Mouse (Mus musculus): ENCODE measurements at regions not wholly inside any gene's neighbourhood (a gene's known extent, or its start where the extent isn't known, plus 50 kb on each side); places are given as distances from the start of the nearest gene placed in this dataset.
A peak's percentile ranks its signal among the peaks of the same experiment; 100 is the strongest.

GRCm38 (mm10) chr7:138054756-138055155 is 342.8 kb downstream of the Tcerg1l start:
- Histone ChIP-seq H3K27me3 (ENCODE audit: control insufficient read depth, insufficient read depth, low read length) (no peaks in the 10 kb centered on the region), H3K4me3 (ENCODE audit: extremely low read depth, insufficient read depth, insufficient read length) (no peak overlapping the region), H3K4me1 (ENCODE audit: control insufficient read depth, insufficient read depth, insufficient read length) (no peaks in the 10 kb centered on the region), H3K27ac (ENCODE audit: insufficient read depth, low read length) (no peak overlapping the region), H3K36me3 (ENCODE audit: control insufficient read depth, insufficient read depth, low read length) (no peaks in the 10 kb centered on the region)
- DNase-seq (ENCODE audit: low read depth in 1 of 2, low spot score in 2 of 2): no peak
- WGBS: 84% methylated on average over 8 of the region's 8 CpGs
- no peak for TF ChIP-seq POLR2A (IDR thresholded peaks at IDR 0.05; ENCODE audit: low read depth, low read length)

GRCm38 (mm10) chr7:138061116-138061515 is 336.4 kb downstream of the Tcerg1l start:
- no peaks in the 10 kb centered on the region for H3K27me3 ChIP-seq (ENCODE audit: control insufficient read depth, insufficient read depth, low read length)
- 73% methylated on average over 7 of the region's 7 CpGs for WGBS
- no peak for DNase-seq (ENCODE audit: low read depth in 1 of 2, low spot score in 2 of 2)
- no peak overlapping the region for H3K4me3 ChIP-seq (ENCODE audit: extremely low read depth, insufficient read depth, insufficient read length)
- H3K27ac ChIP-seq (ENCODE audit: insufficient read depth, low read length): no peak overlapping the region
- no peaks in the 10 kb centered on the region for H3K4me1 ChIP-seq (ENCODE audit: control insufficient read depth, insufficient read depth, insufficient read length)
- no peaks in the 10 kb centered on the region for H3K36me3 ChIP-seq (ENCODE audit: control insufficient read depth, insufficient read depth, low read length)
- TF ChIP-seq POLR2A (IDR thresholded peaks at IDR 0.05; ENCODE audit: low read depth, low read length) (no peak), CTCF (IDR thresholded peaks at IDR 0.05; ENCODE audit: extremely low read depth, insufficient read depth, insufficient read length, insufficient replicate concordance) (no peak)

GRCm38 (mm10) chr7:138066921-138067320 is 330.6 kb downstream of the Tcerg1l start:
- no peak for DNase-seq (ENCODE audit: low read depth in 1 of 2, low spot score in 2 of 2)
- Histone ChIP-seq H3K36me3 (ENCODE audit: control insufficient read depth, insufficient read depth, low read length) (no peaks in the 10 kb centered on the region), H3K4me3 (ENCODE audit: extremely low read depth, insufficient read depth, insufficient read length) (no peak overlapping the region), H3K4me1 (ENCODE audit: control insufficient read depth, insufficient read depth, insufficient read length) (no peaks in the 10 kb centered on the region), H3K27me3 (ENCODE audit: control insufficient read depth, insufficient read depth, low read length) (no peaks in the 10 kb centered on the region), H3K27ac (ENCODE audit: insufficient read depth, low read length) (no peak overlapping the region)
- TF ChIP-seq CTCF (IDR thresholded peaks at IDR 0.05; ENCODE audit: extremely low read depth, insufficient read depth, insufficient read length, insufficient replicate concordance) (no peak), POLR2A (IDR thresholded peaks at IDR 0.05; ENCODE audit: low read depth, low read length) (no peak)
- WGBS: 85% methylated on average over 4 of the region's 4 CpGs

- Histone ChIP-seq H3K36me3 (ENCODE audit: control insufficient read depth, insufficient read depth, low read length) (no peaks in the 10 kb centered on the region), H3K4me1 (ENCODE audit: control insufficient read depth, insufficient read depth, insufficient read length) (no peaks in the 10 kb centered on the region), H3K27me3 (ENCODE audit: control insufficient read depth, insufficient read depth, low read length) (no peaks in the 10 kb centered on the region), H3K27ac (ENCODE audit: insufficient read depth, low read length) (no peak overlapping the region), H3K4me3 (ENCODE audit: extremely low read depth, insufficient read depth, insufficient read length) (no peak overlapping the region)
- WGBS: 74% methylated on average over 3 of the region's 3 CpGs
- TF ChIP-seq CTCF (IDR thresholded peaks at IDR 0.05; ENCODE audit: extremely low read depth, insufficient read depth, insufficient read length, insufficient replicate concordance) (no peak), POLR2A (IDR thresholded peaks at IDR 0.05; ENCODE audit: low read depth, low read length) (no peak)
- no peak for DNase-seq (ENCODE audit: low read depth in 1 of 2, low spot score in 2 of 2)
These were observed 322.3 kb downstream of the Tcerg1l start for GRCm38 (mm10) chr7:138075231-138075630.

- 26% methylated on average over 5 of the region's 5 CpGs for WGBS
- peak in 1 of 2 experiments; percentile 43 for DNase-seq (ENCODE audit: low read depth in 1 of 2, low spot score in 2 of 2)
- H3K4me3 ChIP-seq (ENCODE audit: extremely low read depth, insufficient read depth, insufficient read length): no peak overlapping the region
- no peak overlapping the region for H3K27ac ChIP-seq (ENCODE audit: insufficient read depth, low read length)
- TF ChIP-seq POLR2A (IDR thresholded peaks at IDR 0.05; ENCODE audit: low read depth, low read length) (no peak), CTCF (IDR thresholded peaks at IDR 0.05; ENCODE audit: extremely low read depth, insufficient read depth, insufficient read length, insufficient replicate concordance) (peak; percentile 21; the same call in 1 of the 2 replicates)
- H3K27me3 ChIP-seq (ENCODE audit: control insufficient read depth, insufficient read depth, low read length): no peaks in the 10 kb centered on the region
- no peaks in the 10 kb centered on the region for H3K4me1 ChIP-seq (ENCODE audit: control insufficient read depth, insufficient read depth, insufficient read length)
- H3K36me3 ChIP-seq (ENCODE audit: control insufficient read depth, insufficient read depth, low read length): no peaks in the 10 kb centered on the region
These were observed 313.6 kb downstream of the Tcerg1l start for GRCm38 (mm10) chr7:138083980-138084379.

- no peaks in the 10 kb centered on the region for H3K36me3 ChIP-seq (ENCODE audit: control insufficient read depth, insufficient read depth, low read length)
- WGBS: 70% methylated on average over 7 of the region's 7 CpGs
These were observed 289.9 kb downstream of the Tcerg1l start for GRCm38 (mm10) chr7:138107471-138108210.

GRCm38 (mm10) chr7:138121497-138121896 is 276.0 kb downstream of the Tcerg1l start:
- whole genome bisulfite sequencing: 44% methylated on average over 4 of the region's 4 CpGs
- Histone ChIP-seq H3K27ac (ENCODE audit: insufficient read depth, low read length) (no peak overlapping the region), H3K27me3 (ENCODE audit: control insufficient read depth, insufficient read depth, low read length) (no peaks in the 10 kb centered on the region), H3K4me1 (ENCODE audit: control insufficient read depth, insufficient read depth, insufficient read length) (no peaks in the 10 kb centered on the region), H3K36me3 (ENCODE audit: control insufficient read depth, insufficient read depth, low read length) (no peaks in the 10 kb centered on the region), H3K4me3 (ENCODE audit: extremely low read depth, insufficient read depth, insufficient read length) (no peak overlapping the region)
- TF ChIP-seq CTCF (IDR thresholded peaks at IDR 0.05; ENCODE audit: extremely low read depth, insufficient read depth, insufficient read length, insufficient replicate concordance): no peak
- TF ChIP-seq POLR2A (IDR thresholded peaks at IDR 0.05; ENCODE audit: low read depth, low read length): no peak
- DNase-seq (ENCODE audit: low read depth in 1 of 2, low spot score in 2 of 2): no peak

More at GRCm38 (mm10) chr7:138107471-138108210, 289.9 kb downstream of the Tcerg1l start:
- no peak for DNase-seq (ENCODE audit: low read depth in 1 of 2, low spot score in 2 of 2)
- Histone ChIP-seq H3K27me3 (ENCODE audit: control insufficient read depth, insufficient read depth, low read length) (no peaks in the 10 kb centered on the region), H3K4me1 (ENCODE audit: control insufficient read depth, insufficient read depth, insufficient read length) (no peaks in the 10 kb centered on the region), H3K27ac (ENCODE audit: insufficient read depth, low read length) (no peak overlapping the region), H3K4me3 (ENCODE audit: extremely low read depth, insufficient read depth, insufficient read length) (no peak overlapping the region)
- TF ChIP-seq POLR2A (IDR thresholded peaks at IDR 0.05; ENCODE audit: low read depth, low read length) (no peak), CTCF (IDR thresholded peaks at IDR 0.05; ENCODE audit: extremely low read depth, insufficient read depth, insufficient read length, insufficient replicate concordance) (no peak)
